16 mouse cellular contexts compared by ENCODE assay signal in genomic region chr6:135297570-135297969, GRCm38 (mm10). TPM values are rescaled to one million over a fixed set of nuclear protein-coding genes. Genes with fewer than 3 reads are reported as not detected.
"Had no signal": no experiment of that assay in that cellular context is flagged by ENCODE, and none has a peak within 500 bp of the region (broad histone marks: within the 10 kb centered on the region; RNA-seq: fewer than 3 reads in every experiment).

No protein-coding gene starts in this region.

- DNase-seq: kidney, postnatal 10 days; left cerebral cortex, postnatal 4 days; liver; liver, embryonic 13.5 days; liver, postnatal 0 days; lung, postnatal 14 days; right cerebral cortex, adult 18-20 months; right cerebral cortex, postnatal 25 days; thymus, adult 18-20 months; thymus, postnatal 14 days had no signal

- H3K4me2 ChIP-seq: liver, embryonic 13.5 days; lung, embryonic 15.5 days; midbrain, embryonic 13.5 days had no signal

- H3K4me3 ChIP-seq: liver, embryonic 13.5 days; lung, embryonic 15.5 days; midbrain, embryonic 13.5 days had no signal

- H3K4me1 ChIP-seq: liver, embryonic 13.5 days had no signal

- H3K27me3 ChIP-seq: liver, embryonic 13.5 days; lung, embryonic 15.5 days; midbrain, embryonic 13.5 days had no signal

- H3K9ac ChIP-seq: liver, embryonic 13.5 days; liver, postnatal 0 days; lung, embryonic 15.5 days; midbrain, embryonic 13.5 days had no signal

- H3K9me3 ChIP-seq: liver, embryonic 13.5 days; lung, embryonic 15.5 days; midbrain, embryonic 13.5 days had no signal

- ATAC-seq: liver, postnatal 0 days; midbrain, embryonic 13.5 days had no signal

- H3K36me3 ChIP-seq: liver, embryonic 13.5 days; lung, embryonic 15.5 days; midbrain, embryonic 13.5 days had no signal

- H3K27ac ChIP-seq: liver, embryonic 13.5 days; lung, embryonic 15.5 days; midbrain, embryonic 13.5 days had no signal

RNA-seq across cellular contexts. Expression of gene Pbp2, which starts 12.6 kb away (rescaled TPM):
- total RNA-seq: left cerebral cortex, adult 18-20 months; left cerebral cortex, postnatal 10 days; left cerebral cortex, postnatal 4 days; midbrain, postnatal 0 days had no signal
- polyA plus RNA-seq: large intestine, adult 2 months; liver, embryonic 13.5 days; liver, postnatal 0 days; midbrain, embryonic 13.5 days; midbrain, postnatal 0 days had no signal

RNA-seq across cellular contexts. Expression of gene Gsg1, which starts 43.4 kb away (rescaled TPM):
- total RNA-seq: left cerebral cortex, adult 18-20 months; left cerebral cortex, postnatal 10 days; left cerebral cortex, postnatal 4 days had no signal
